Mouse (Mus musculus) embryonic facial prominence, embryonic 14.5 days (tissue): ENCODE results near the gene Ush2a. TPM values are rescaled to one million over a fixed set of nuclear protein-coding genes. Genes with fewer than 3 reads are reported as not detected.

Experiments used
- ATAC-seq: fragments of 200-750 bp; cut with Nextera tagmentation; 2 replicates; pipeline ENCODE4 v1.8.0; 2017; ENCODE audit warnings: low read depth, moderate number of reproducible peaks, moderate TSS enrichment
- DNase-seq: peaks from one replicate; pipeline ENCODE4 v3.0.0-alpha.2; 2015; ENCODE audit warnings: low spot score
- H3K27ac ChIP-seq: fragments of 300-500 bp; sonication (generic); replicated peaks from 2 replicates; pipeline ENCODE4 v1.5.1; 2014; ENCODE audit warnings: low read depth, mild to moderate bottlenecking, low read length, moderate library complexity
- H3K27me3 ChIP-seq: fragments of 300-500 bp; sonication (generic); replicated peaks from 2 replicates; pipeline ENCODE4 v1.6.1; 2014; ENCODE audit warnings: low read length; ENCODE audit not compliant: control insufficient read depth, insufficient read depth
- H3K36me3 ChIP-seq: fragments of 300-500 bp; sonication (generic); 2 replicates; pipeline ENCODE4 v1.6.1; 2014; ENCODE audit warnings: low read length, mixed read lengths; ENCODE audit not compliant: control insufficient read depth, insufficient read depth
- H3K4me1 ChIP-seq: fragments of 300-500 bp; sonication (generic); 2 replicates; pipeline ENCODE4 v1.6.1; 2014; ENCODE audit warnings: antibody characterized with exemption, low read length; ENCODE audit not compliant: control insufficient read depth, insufficient read depth
- H3K4me2 ChIP-seq: fragments of 300-500 bp; sonication (generic); 2 replicates; pipeline ENCODE4 v1.6.1; 2014; ENCODE audit warnings: low read depth, mild to moderate bottlenecking, low read length, moderate library complexity, mixed read lengths
- H3K4me3 ChIP-seq: fragments of 300-500 bp; sonication (generic); 2 replicates; pipeline ENCODE4 v1.5.1; 2014; ENCODE audit warnings: low read depth, mild to moderate bottlenecking, low read length
- H3K9ac ChIP-seq: fragments of 300-500 bp; sonication (generic); 2 replicates; pipeline ENCODE4 v1.6.1; 2014; ENCODE audit warnings: low read depth, mild to moderate bottlenecking, low read length, moderate library complexity, mixed read lengths
- H3K9me3 ChIP-seq: fragments of 300-500 bp; sonication (generic); 2 replicates; pipeline ENCODE4 v1.6.1; 2016; ENCODE audit warnings: low read length; ENCODE audit not compliant: control insufficient read depth
- WGBS: fragments of 180-500 bp; shearing (Covaris S2); extraction: QIAGEN DNeasy Blood & Tissue Kit; methylation state at CpG from one replicate; pipeline ENCODE4 v1.1.7; 2014; 5-methylcytosine and 5-hydroxymethylcytosine counted together
- polyA plus RNA-seq: library from polyadenylated mRNA; unstranded; fragments of >200 nt; fragmentation: Nextera tagmentation; extraction: Ambion mirVana; gene quantifications from 2 replicates; pipeline ENCODE4 v1.2.1, GENCODE M21; 2014

Gene Ush2a
- polyA plus RNA-seq, 1 experiment from 2014 or later: 0.25 TPM

DNA sequence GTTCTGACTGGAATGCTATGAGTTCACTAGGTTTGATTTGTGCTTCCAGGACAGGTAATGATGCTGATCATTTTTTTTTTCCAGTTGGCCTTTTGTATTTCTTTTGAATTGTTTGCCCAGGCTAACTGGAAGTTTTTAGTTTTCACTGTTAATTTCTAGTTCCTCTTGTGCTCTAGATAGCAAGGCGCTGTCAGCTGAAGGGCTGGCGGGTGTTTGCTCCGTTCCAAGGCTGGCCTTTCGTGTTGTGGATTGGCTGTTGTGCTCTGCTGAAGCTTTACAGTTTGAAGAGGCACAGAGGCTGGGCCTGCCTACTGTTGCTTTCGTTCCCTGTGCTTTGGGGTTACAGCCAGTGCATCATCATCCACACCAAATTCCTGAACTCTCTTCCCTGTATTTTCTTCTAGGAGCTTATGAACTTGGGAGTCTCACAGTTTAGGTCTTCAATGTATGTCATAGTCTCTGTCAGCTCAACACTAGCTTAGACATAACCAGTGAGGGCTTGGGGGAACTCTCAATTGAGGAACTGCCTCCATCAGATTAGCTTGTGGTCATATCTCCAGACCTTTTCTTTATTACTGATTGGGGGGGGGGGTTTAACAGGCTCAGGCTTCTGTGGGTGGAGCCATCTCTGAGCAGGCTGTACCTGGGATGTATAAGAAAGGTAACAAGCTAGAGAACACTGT is 575.9 kb downstream of the Ush2a start:
- no peaks in the 10 kb centered on the region for H3K36me3 ChIP-seq
- 83% methylated on average over 5 of the region's 5 CpGs for WGBS
- no peaks in the 10 kb centered on the region for H3K4me1 ChIP-seq
- H3K9ac ChIP-seq: no peak overlapping the region
- no peak overlapping the region for H3K4me2 ChIP-seq
- H3K27ac ChIP-seq: no peak overlapping the region
- ATAC-seq: no peak
- H3K4me3 ChIP-seq: no peak overlapping the region
- no peaks in the 10 kb centered on the region for H3K9me3 ChIP-seq
- DNase-seq: no peak
- H3K27me3 ChIP-seq: no peaks in the 10 kb centered on the region

DNA sequence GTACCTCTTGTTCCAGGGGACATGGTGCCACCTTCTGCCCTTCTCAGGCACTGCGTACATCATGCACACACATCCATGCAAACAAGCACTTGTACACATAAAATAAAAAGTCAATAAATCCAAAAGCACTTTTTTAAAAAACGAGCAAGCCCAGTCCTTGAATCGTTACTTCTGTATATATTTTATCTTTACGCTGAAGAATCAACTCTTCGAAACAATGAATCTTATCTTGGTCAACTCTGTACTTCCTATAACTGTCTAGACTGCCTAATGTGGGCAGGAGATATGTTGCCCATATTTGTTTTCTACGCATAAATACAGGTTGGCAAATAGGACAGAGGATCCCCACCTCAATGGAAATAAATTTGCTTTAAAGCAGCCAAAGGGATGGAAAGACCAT is 585.4 kb downstream of the Ush2a start:
- Histone ChIP-seq H3K27ac (no peak overlapping the region), H3K4me2 (no peak overlapping the region), H3K4me1 (no peaks in the 10 kb centered on the region), H3K4me3 (no peak overlapping the region), H3K27me3 (no peaks in the 10 kb centered on the region), H3K9me3 (no peaks in the 10 kb centered on the region; the same call in 1 of the 2 replicates), H3K9ac (no peak overlapping the region), H3K36me3 (no peaks in the 10 kb centered on the region)
- no peak for ATAC-seq
- DNase-seq: no peak
- 92% methylated on average over 6 of the region's 6 CpGs for WGBS

DNA sequence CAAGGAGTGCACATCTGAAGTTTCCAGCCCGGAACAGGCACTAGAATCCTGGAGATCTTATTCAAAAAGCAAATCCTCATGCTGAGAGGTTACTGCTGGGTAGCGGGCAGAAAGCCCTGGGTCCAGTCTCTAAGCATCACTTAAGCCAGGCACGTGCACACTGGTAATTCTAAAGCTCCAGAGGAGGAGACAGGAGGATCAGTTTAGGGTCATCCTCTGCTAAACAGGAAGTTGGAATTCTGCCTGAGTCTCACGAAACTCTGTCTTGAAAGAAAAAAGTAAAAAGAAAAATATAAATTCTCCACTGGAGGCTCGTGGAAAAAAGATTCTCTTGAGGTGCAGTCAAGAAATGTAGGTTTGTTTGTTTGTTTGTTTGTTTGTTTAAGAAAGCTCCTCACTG is 591.0 kb downstream of the Ush2a start:
- Histone ChIP-seq H3K9me3 (no peaks in the 10 kb centered on the region), H3K27me3 (no peaks in the 10 kb centered on the region), H3K4me3 (no peak overlapping the region), H3K4me2 (no peak overlapping the region), H3K36me3 (no peaks in the 10 kb centered on the region), H3K9ac (no peak overlapping the region), H3K27ac (no peak overlapping the region), H3K4me1 (no peaks in the 10 kb centered on the region)
- DNase-seq (no peak), ATAC-seq (no peak)
- 69% methylated on average over 5 of the region's 5 CpGs for WGBS

DNA sequence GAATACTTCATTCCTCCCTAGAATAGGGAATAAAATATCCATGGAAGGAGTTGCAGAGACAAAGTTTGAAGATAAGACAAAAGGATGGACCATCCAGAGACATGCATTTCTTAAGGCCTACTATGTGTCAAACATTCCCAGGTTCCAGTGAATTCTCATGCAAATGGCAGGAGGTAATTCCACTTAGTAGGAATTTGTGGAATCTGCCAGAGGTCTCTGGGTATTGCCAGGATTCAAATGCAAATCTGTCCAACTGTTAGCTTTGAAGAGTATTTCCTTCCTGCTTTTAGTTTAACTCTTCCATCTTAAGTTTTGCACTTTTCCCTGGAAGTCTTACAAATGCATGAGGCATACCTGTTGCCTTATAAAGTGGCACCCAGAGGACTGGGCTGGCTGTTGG is 592.4 kb downstream of the Ush2a start:
- Histone ChIP-seq H3K4me3 (no peak overlapping the region), H3K4me2 (no peak overlapping the region), H3K9me3 (no peaks in the 10 kb centered on the region), H3K4me1 (no peaks in the 10 kb centered on the region), H3K9ac (no peak overlapping the region), H3K36me3 (no peaks in the 10 kb centered on the region), H3K27ac (no peak overlapping the region), H3K27me3 (no peaks in the 10 kb centered on the region)
- ATAC-seq (no peak), DNase-seq (no peak)

DNA sequence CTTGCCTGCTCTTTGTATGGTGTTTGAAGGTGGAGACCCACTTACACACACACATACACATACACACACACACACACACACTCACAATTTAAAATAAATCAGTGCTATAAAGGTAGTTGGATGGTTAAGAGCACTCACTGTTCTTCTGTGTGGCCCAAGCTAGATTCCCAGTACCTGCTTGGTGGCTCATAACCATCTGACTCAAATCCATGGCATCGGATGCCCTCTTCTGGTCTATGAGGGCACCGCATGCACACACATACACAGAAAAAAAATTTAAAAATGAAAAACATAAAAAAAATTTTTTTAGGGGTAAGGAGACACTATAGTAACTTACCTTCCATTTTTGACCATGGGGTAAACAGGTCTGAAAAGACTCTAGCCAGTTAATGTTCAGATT is 593.2 kb downstream of the Ush2a start:
- ATAC-seq: no peak
- H3K9ac ChIP-seq: no peak overlapping the region
- 97% methylated on average over 2 of the region's 2 CpGs for WGBS

DNA sequence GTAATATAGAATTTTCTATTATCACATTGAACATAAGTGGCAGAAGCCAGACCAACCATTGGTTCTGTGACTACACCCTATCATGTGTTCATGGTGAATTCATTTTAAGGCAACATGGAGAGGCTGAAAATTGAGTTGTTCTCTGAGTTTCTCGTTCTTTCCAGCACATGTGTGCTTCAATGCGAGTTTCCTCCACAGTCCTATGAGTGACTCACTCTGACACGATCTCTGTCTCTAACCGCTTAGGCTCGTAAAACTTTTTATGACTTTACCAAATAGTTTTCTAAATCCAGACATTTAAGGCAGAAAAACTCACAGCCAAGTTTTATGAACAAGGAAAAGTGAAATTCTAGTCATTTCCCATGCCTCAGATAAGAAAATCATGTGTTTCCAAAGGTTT is 597.9 kb downstream of the Ush2a start:
- H3K9me3 ChIP-seq: no peaks in the 10 kb centered on the region
- WGBS: 76% methylated on average over 5 of the region's 5 CpGs
- no peak overlapping the region for H3K4me2 ChIP-seq
- DNase-seq: no peak
- ATAC-seq: no peak
- no peaks in the 10 kb centered on the region for H3K4me1 ChIP-seq
- H3K27me3 ChIP-seq: no peaks in the 10 kb centered on the region
- no peak overlapping the region for H3K4me3 ChIP-seq
- no peak overlapping the region for H3K27ac ChIP-seq
- no peaks in the 10 kb centered on the region for H3K36me3 ChIP-seq
- H3K9ac ChIP-seq: no peak overlapping the region

More for the DNA sequence above, 593.2 kb downstream of the Ush2a start:
- H3K4me3 ChIP-seq: no peak overlapping the region
- H3K4me1 ChIP-seq: no peaks in the 10 kb centered on the region
- no peak overlapping the region for H3K4me2 ChIP-seq
- H3K27me3 ChIP-seq: no peaks in the 10 kb centered on the region
- no peaks in the 10 kb centered on the region for H3K36me3 ChIP-seq
- H3K27ac ChIP-seq: no peak overlapping the region
- DNase-seq: no peak
- no peaks in the 10 kb centered on the region for H3K9me3 ChIP-seq

DNA sequence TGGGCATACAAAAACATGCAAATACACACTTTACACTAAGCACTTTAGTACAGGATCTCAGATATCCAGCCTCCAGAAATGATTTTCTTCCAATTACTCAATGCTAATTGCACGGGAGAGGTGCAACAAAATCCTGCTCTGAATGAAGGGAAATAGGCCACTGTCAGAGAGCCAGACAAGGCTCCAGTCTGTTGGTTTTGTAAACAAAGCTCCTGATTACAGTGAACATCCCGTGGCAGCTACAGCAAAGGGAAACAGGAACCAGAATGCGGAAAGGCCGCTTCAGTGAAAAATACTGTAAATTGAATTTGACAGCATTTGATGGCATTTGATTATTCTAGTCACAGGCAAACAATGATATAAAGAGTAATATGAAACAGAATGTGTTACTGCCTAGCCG is 604.1 kb downstream of the Ush2a start:
- Histone ChIP-seq H3K27ac (no peak overlapping the region), H3K4me1 (peaks cover 5% of the 10 kb centered on the region; the same call in 1 of the 2 replicates), H3K4me3 (no peak overlapping the region), H3K9ac (no peak overlapping the region), H3K27me3 (no peaks in the 10 kb centered on the region), H3K9me3 (no peaks in the 10 kb centered on the region), H3K36me3 (no peaks in the 10 kb centered on the region), H3K4me2 (peak overlapping the region; percentile 38; the same call in 1 of the 2 replicates)
- peak; percentile 61 for DNase-seq
- ATAC-seq: 0 out of 2 replicates have a peak, but pooled peaks have one; percentile 26
- WGBS: 36% methylated on average over 5 of the region's 5 CpGs

DNA sequence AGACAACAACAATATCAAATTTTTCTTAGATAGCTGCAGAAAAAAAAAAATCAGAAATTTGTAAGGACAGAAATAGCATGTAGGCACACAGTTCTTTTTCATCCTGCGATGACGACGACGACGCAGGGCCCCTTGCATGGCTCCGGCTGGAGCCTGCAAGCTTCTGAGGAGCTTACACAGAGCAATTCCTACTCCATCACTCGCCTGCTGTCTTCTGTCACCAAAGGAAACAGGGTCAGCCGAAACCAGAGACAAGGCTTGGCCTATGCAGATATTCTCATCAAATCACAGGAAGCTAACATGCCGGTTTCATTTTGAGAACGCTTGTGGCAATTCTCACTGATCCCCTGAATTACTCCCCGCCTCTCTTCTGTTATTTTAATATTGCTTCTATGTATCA is 604.7 kb downstream of the Ush2a start:
- DNase-seq: peak; percentile 2

DNA sequence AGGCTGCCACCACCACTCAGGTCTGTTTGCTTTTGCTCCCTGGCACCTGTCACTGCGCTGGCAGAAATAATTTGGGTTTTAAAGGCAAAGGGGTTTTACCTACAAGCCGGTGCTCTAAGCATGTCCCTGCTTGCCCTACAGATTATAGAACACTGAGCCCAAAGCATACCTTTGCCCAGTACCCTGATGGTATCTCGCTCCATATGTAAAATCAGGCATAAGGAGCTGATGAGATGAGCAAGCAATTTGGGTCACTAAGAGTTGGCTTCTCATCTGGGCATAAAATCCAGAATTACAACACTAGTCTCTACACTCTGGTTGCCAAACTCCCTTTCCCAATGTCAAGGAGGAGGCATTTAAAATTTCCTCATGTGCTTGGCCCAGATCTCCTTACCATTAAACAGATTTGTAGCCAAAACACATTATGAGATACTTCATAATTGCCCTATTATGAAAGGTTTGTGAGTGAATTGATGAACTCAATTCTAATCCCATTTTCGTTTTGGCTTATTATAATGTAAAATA is 616.8 kb downstream of the Ush2a start:
- no peaks in the 10 kb centered on the region for H3K9me3 ChIP-seq
- DNase-seq: no peak
- H3K4me2 ChIP-seq: no peak overlapping the region
- no peak overlapping the region for H3K9ac ChIP-seq
- no peaks in the 10 kb centered on the region for H3K4me1 ChIP-seq
- H3K36me3 ChIP-seq: no peaks in the 10 kb centered on the region
- H3K27ac ChIP-seq: no peak overlapping the region
- H3K4me3 ChIP-seq: no peak overlapping the region
- WGBS: 87% methylated on average over 4 of the region's 4 CpGs
- ATAC-seq: no peak
- H3K27me3 ChIP-seq: no peaks in the 10 kb centered on the region

More for the DNA sequence above, 604.7 kb downstream of the Ush2a start:
- no peaks in the 10 kb centered on the region for H3K27me3 ChIP-seq
- no peak overlapping the region for H3K4me3 ChIP-seq
- no peak overlapping the region for H3K27ac ChIP-seq
- H3K36me3 ChIP-seq: no peaks in the 10 kb centered on the region
- no peak for ATAC-seq
- peak overlapping the region; percentile 38 for H3K4me2 ChIP-seq
- peaks cover 5% of the 10 kb centered on the region; the same call in 1 of the 2 replicates for H3K4me1 ChIP-seq
- no peak overlapping the region; the same call in 1 of the 2 replicates for H3K9ac ChIP-seq
- 52% methylated on average over 11 of the region's 11 CpGs for WGBS
- H3K9me3 ChIP-seq: no peaks in the 10 kb centered on the region
